Mouse (Mus musculus): ENCODE measurements around the gene Ankrd13b. TPM values are rescaled to one million over a fixed set of nuclear protein-coding genes. Genes with fewer than 3 reads are reported as not detected.

Ankrd13b gene
- polyA plus RNA-seq, 1 experiment from 2014 or later, result 38.2 TPM

DNA sequence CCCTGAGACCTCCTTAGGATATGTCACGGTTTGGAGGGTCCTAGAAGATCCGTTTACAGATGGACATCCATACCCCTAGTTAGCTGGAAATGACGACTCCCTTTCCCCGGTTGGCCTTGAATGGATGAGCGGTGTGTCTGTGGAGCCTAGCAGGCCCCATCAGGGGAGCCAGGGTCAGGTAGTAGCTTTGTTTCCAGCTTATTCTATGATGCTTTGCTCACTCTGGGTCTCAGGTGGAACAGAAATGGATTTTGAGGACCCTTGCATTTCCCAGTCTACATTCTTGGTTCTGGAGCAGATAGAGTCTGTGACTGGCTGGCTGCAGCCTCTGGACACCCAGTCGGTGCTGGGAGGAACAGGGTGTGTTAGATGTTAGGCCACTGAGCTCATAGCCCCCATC is 5.3 kb upstream of the Ankrd13b start:
- H3K4me3 ChIP-seq (ENCODE audit: low read depth, low read length), result peak overlapping the region; percentile 96
- H3K27ac ChIP-seq (ENCODE audit: low read depth, low read length), result no peak overlapping the region
- peaks cover 47% of the 10 kb centered on the region for H3K4me1 ChIP-seq (ENCODE audit: control insufficient read depth, insufficient read depth, low read length)
- H3K9me3 ChIP-seq (ENCODE audit: control insufficient read depth, low read length), result no peaks in the 10 kb centered on the region
- no peak for ATAC-seq (ENCODE audit: low read depth)
- H3K36me3 ChIP-seq (ENCODE audit: control insufficient read depth, insufficient read depth, low read length), result peaks cover 5% of the 10 kb centered on the region
- H3K4me2 ChIP-seq (ENCODE audit: low read depth, low read length), result peak overlapping the region; percentile 85
- peak overlapping the region; percentile 94 for H3K9ac ChIP-seq (replicated peaks; ENCODE audit: low read depth, low read length)
- WGBS, result 79% methylated on average over 6 of the region's 6 CpGs
- H3K27me3 ChIP-seq (ENCODE audit: control insufficient read depth, insufficient read depth, low read length), result no peaks in the 10 kb centered on the region

DNA sequence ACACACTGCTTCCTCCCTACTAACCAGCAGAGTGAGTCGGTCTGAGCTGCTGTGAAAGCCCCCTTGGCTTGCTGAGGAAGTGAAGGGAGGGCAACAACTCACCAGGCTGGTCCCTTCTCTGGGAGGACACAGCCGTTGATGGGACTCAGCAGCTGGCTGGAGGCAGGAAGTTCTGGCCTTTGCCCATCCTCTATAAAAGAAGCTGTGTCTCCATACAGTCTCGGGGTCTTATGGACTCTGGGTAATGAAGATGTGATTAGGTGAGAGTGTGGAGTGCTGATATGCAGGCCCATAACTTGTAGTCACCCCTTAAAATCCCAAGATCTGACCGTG is 4.8 kb upstream of the Ankrd13b start:
- Histone ChIP-seq H3K27ac (ENCODE audit: low read depth, low read length) (peak overlapping the region; percentile 81), H3K4me1 (ENCODE audit: control insufficient read depth, insufficient read depth, low read length) (peaks cover 47% of the 10 kb centered on the region), H3K4me2 (ENCODE audit: low read depth, low read length) (peak overlapping the region; percentile 85), H3K36me3 (ENCODE audit: control insufficient read depth, insufficient read depth, low read length) (no peaks in the 10 kb centered on the region; the same call in 1 of the 2 replicates), H3K9ac (replicated peaks; ENCODE audit: low read depth, low read length) (peak overlapping the region; percentile 94), H3K27me3 (ENCODE audit: control insufficient read depth, insufficient read depth, low read length) (no peaks in the 10 kb centered on the region), H3K4me3 (ENCODE audit: low read depth, low read length) (peak overlapping the region; percentile 96), H3K9me3 (ENCODE audit: control insufficient read depth, low read length) (no peaks in the 10 kb centered on the region)
- no peak for ATAC-seq (ENCODE audit: low read depth)
- 33% methylated on average over 4 of the region's 4 CpGs for WGBS

DNA sequence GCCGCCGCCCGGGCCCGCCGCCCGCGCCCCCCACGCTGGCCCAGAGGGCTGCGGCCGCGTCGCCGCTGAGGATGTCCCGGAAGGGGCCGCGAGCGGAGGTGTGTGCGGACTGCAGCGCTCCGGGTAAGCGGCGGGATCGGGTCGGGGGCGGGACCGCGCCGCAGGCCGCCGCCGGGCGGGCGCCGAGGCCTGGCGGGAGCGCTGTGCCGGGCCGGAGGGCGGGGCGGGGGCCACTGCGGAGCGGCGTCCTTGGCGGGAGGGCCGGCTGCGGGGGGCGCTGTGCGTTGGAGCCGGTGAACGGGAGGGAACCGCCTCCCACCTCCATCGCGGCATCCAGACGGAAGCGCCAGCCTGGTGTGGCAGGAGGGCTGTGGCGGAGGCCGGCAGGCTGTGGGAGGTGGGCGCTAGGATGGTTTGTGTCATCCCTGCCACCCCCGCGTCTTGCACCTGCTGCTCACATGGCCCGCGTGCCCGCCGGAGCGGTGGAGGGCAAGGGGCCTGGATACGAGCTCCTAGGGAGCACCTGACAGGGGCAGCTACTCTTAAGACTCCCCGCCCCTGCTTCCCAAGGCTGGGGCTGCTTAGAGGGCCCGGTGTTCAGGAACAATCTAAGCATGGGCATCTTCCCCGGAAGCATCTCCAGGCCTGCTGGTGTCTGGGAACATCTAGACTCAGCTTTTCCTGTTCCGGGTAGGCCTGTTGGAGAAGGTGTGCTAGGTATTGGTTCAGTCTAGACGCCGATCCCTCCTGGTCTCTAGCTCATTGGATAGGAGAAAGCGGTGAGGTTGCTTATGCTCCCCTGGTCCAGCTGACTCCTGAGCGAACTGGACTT is 4.2 kb upstream of the Ankrd13b start, which contains the start of gene Git1:
TSS of gene Git1 (plus strand) at position 51 of the 832 bp plus-strand sequence.
- peaks cover 47% of the 10 kb centered on the region for H3K4me1 ChIP-seq (ENCODE audit: control insufficient read depth, insufficient read depth, low read length)
- H3K27ac ChIP-seq (ENCODE audit: low read depth, low read length), result peak within 1 kb of the TSS; percentile 81
- peak within 1 kb of the TSS; percentile 94 for H3K9ac ChIP-seq (replicated peaks; ENCODE audit: low read depth, low read length)
- H3K4me3 ChIP-seq (ENCODE audit: low read depth, low read length), result peak within 1 kb of the TSS; percentile 96
- H3K9me3 ChIP-seq (ENCODE audit: control insufficient read depth, low read length), result no peaks in the 10 kb centered on the region
- WGBS, result 2% methylated on average over 61 of the region's 74 CpGs
- peak within 1 kb of the TSS; percentile 85 for H3K4me2 ChIP-seq (ENCODE audit: low read depth, low read length)
- H3K36me3 ChIP-seq (ENCODE audit: control insufficient read depth, insufficient read depth, low read length), result no peaks in the 10 kb centered on the region
- H3K27me3 ChIP-seq (ENCODE audit: control insufficient read depth, insufficient read depth, low read length), result no peaks in the 10 kb centered on the region
- no peak; the same call in 1 of the 2 replicates for ATAC-seq (ENCODE audit: low read depth)

DNA sequence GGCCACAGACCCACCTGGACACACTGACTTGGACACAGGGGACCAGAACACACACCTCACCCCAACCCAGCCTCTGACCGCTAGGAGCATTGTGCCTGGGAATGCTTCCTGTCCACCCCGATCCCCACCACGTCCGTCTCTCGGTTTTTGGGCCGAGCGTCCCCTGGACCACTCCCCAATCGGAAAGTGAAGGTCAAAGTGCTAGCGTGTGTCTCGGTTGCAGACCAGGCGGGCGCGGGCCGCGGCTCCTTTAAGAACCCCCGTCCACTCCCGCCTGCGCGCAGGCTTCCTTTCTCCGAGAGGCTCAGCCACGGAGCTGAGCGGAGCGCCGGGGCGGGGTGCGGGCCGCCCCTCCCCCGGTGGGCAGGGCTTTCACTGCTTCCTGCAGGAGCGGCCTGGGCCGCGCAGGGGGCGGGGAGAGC is 3.4 kb upstream of the Ankrd13b start:
- Histone ChIP-seq H3K36me3 (ENCODE audit: control insufficient read depth, insufficient read depth, low read length) (no peaks in the 10 kb centered on the region), H3K27ac (ENCODE audit: low read depth, low read length) (peak overlapping the region; percentile 78), H3K27me3 (ENCODE audit: control insufficient read depth, insufficient read depth, low read length) (no peaks in the 10 kb centered on the region), H3K9ac (replicated peaks; ENCODE audit: low read depth, low read length) (peak overlapping the region; percentile 94), H3K9me3 (ENCODE audit: control insufficient read depth, low read length) (no peaks in the 10 kb centered on the region), H3K4me1 (ENCODE audit: control insufficient read depth, insufficient read depth, low read length) (peaks cover 48% of the 10 kb centered on the region), H3K4me3 (ENCODE audit: low read depth, low read length) (peak overlapping the region; percentile 96), H3K4me2 (ENCODE audit: low read depth, low read length) (peak overlapping the region; percentile 71)
- under 1% methylated on average over 21 of the region's 32 CpGs for WGBS
- peak; percentile 69 for ATAC-seq (ENCODE audit: low read depth)

DNA sequence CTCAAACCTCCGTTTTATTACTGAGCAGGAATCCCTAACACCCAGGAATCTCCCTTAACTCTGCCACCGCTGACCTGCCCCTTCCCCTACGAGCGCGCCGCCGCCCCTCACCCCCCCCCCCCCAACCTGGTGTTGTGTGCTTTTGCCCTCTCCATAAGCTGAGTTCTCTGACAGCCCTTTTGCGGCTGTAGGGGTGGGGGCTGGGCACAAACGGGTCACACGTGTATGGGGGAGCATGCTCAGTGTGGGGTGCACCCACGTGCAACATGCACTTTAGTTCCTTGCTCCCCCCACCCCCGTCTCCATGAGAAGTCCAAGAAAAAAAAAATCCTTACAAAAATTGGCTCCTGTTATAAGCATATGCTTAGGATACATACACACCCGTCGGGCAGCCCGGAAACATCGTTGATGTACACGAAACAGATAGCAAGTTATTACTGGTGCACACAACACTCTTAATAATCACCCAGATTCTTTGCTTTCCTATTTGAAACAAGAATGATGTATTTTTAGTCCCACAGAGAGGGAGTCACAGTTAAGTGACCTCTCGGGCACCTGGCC is 2.9 kb upstream of the Ankrd13b start:
- no peaks in the 10 kb centered on the region for H3K36me3 ChIP-seq (ENCODE audit: control insufficient read depth, insufficient read depth, low read length)
- H3K9ac ChIP-seq (replicated peaks; ENCODE audit: low read depth, low read length), result peak overlapping the region; percentile 94
- ATAC-seq (ENCODE audit: low read depth), result no peak
- H3K27me3 ChIP-seq (ENCODE audit: control insufficient read depth, insufficient read depth, low read length), result no peaks in the 10 kb centered on the region
- under 1% methylated on average over 17 of the region's 18 CpGs for WGBS
- H3K4me3 ChIP-seq (ENCODE audit: low read depth, low read length), result peak overlapping the region; percentile 96
- H3K4me1 ChIP-seq (ENCODE audit: control insufficient read depth, insufficient read depth, low read length), result peaks cover 51% of the 10 kb centered on the region
- H3K27ac ChIP-seq (ENCODE audit: low read depth, low read length), result peak overlapping the region; percentile 78
- H3K9me3 ChIP-seq (ENCODE audit: control insufficient read depth, low read length), result no peaks in the 10 kb centered on the region
- peak overlapping the region; percentile 71 for H3K4me2 ChIP-seq (ENCODE audit: low read depth, low read length)

DNA sequence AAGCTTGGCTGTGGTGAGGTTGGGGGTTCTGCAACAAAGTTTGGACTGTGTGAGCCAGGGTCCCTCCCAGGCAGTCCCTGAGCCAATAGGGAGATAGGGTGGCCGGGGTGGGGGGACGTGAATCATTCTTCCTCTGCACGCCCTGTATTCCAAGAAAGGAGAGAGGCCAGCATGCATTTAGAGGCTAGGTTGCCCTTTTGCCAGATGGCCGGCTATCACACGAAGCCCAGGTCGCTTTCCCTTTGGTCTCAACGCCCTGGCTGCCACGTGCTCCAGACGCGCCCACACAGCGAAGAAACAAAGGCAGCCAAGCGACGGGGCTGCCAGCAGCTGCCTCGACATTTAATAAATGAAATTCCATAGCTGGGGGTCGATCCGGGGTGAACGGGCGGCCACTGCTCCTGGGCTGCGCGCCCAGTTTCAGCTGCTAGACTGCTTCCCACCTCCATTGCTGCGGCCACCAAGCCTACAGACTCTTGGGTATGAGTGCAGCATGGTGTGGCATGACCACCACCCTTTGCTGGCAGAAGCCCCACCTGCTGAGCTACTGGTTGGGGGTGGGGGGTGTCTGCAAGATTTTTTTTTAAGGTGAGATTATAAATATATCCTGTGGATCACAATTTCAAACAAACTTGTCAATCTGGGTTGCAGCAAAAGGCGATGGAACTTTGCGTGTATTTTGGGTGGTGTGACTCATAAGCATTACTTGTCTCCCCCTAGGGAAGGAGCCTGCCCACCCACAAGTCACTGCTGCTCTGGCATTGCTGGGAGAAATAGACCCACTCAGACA is 2.2 kb upstream of the Ankrd13b start:
- Histone ChIP-seq H3K9me3 (ENCODE audit: control insufficient read depth, low read length) (no peaks in the 10 kb centered on the region), H3K9ac (replicated peaks; ENCODE audit: low read depth, low read length) (peak overlapping the region; percentile 47), H3K4me1 (ENCODE audit: control insufficient read depth, insufficient read depth, low read length) (peaks cover 58% of the 10 kb centered on the region), H3K4me3 (ENCODE audit: low read depth, low read length) (peak overlapping the region; percentile 96), H3K36me3 (ENCODE audit: control insufficient read depth, insufficient read depth, low read length) (no peaks in the 10 kb centered on the region), H3K4me2 (ENCODE audit: low read depth, low read length) (peak overlapping the region; percentile 71), H3K27ac (ENCODE audit: low read depth, low read length) (peak overlapping the region; percentile 92), H3K27me3 (ENCODE audit: control insufficient read depth, insufficient read depth, low read length) (no peaks in the 10 kb centered on the region)
- peak; percentile 38 for ATAC-seq (ENCODE audit: low read depth)
- WGBS, result under 1% methylated on average over 23 of the region's 23 CpGs

DNA sequence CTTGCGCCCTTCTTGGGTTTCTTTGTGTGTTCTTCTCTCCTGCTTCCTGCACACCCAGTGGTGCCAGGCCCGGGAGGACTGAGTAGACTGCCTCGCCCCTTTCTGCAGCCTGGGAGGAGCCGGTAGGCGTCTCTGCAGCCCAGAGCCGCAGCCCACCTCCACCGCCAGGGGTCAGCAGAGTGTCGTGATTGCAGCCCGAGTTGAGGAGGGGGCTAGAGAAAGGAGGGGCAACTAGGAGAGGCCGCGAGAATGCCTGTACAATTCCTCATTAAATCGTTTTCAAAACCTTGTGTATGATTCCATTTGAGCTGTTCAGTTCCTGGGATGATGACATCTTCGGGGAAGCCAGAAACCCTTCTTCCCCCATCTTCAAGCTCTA is 1.6 kb upstream of the Ankrd13b start:
- WGBS, result 0% methylated on average over 13 of the region's 13 CpGs
- H3K4me3 ChIP-seq (ENCODE audit: low read depth, low read length), result peak overlapping the region; percentile 96
- peak overlapping the region; percentile 92 for H3K27ac ChIP-seq (ENCODE audit: low read depth, low read length)
- ATAC-seq (ENCODE audit: low read depth), result peak; percentile 67
- H3K4me2 ChIP-seq (ENCODE audit: low read depth, low read length), result peak overlapping the region; percentile 71
- peak overlapping the region; percentile 47 for H3K9ac ChIP-seq (replicated peaks; ENCODE audit: low read depth, low read length)
- peaks cover 64% of the 10 kb centered on the region for H3K4me1 ChIP-seq (ENCODE audit: control insufficient read depth, insufficient read depth, low read length)
- H3K9me3 ChIP-seq (ENCODE audit: control insufficient read depth, low read length), result no peaks in the 10 kb centered on the region
- no peaks in the 10 kb centered on the region for H3K27me3 ChIP-seq (ENCODE audit: control insufficient read depth, insufficient read depth, low read length)
- no peaks in the 10 kb centered on the region for H3K36me3 ChIP-seq (ENCODE audit: control insufficient read depth, insufficient read depth, low read length)

GRCm38 (mm10) chr11:77490451-77490850 is 973 bp upstream of the Ankrd13b start:
- Histone ChIP-seq H3K27me3 (ENCODE audit: control insufficient read depth, insufficient read depth, low read length) (no peaks in the 10 kb centered on the region), H3K4me2 (ENCODE audit: low read depth, low read length) (peak overlapping the region; percentile 71), H3K36me3 (ENCODE audit: control insufficient read depth, insufficient read depth, low read length) (no peaks in the 10 kb centered on the region), H3K4me1 (ENCODE audit: control insufficient read depth, insufficient read depth, low read length) (peaks cover 65% of the 10 kb centered on the region), H3K27ac (ENCODE audit: low read depth, low read length) (peak overlapping the region; percentile 92), H3K9me3 (ENCODE audit: control insufficient read depth, low read length) (no peaks in the 10 kb centered on the region), H3K9ac (replicated peaks; ENCODE audit: low read depth, low read length) (peak overlapping the region; percentile 94), H3K4me3 (ENCODE audit: low read depth, low read length) (peak overlapping the region; percentile 99)
- no peak for ATAC-seq (ENCODE audit: low read depth)
- whole genome bisulfite sequencing, result 66% methylated on average over 6 of the region's 6 CpGs

Data from neural tube, embryonic 14.5 days (tissue).